Mouse (Mus musculus) midbrain, embryonic 12.5 days (tissue): Measurements from ENCODE around the gene Lime1. TPM values are rescaled to one million over a fixed set of nuclear protein-coding genes. Genes with fewer than 3 reads are reported as not detected.

Source experiments
- ATAC-seq: fragments of 200-750 bp; cut with Nextera tagmentation; 2 replicates; pipeline ENCODE4 v1.8.0; 2017; ENCODE audit warnings: low read depth, moderate TSS enrichment, moderate library complexity; ENCODE audit not compliant: low FRiP score
- H3K27ac ChIP-seq: fragments of 300-500 bp; sonication (generic); replicated peaks from 2 replicates; pipeline ENCODE4 v1.5.1; 2016; ENCODE audit warnings: mild to moderate bottlenecking
- H3K27me3 ChIP-seq: fragments of 300-500 bp; sonication (generic); 2 replicates; pipeline ENCODE4 v1.6.1; 2016; ENCODE audit warnings: mild to moderate bottlenecking
- H3K36me3 ChIP-seq: fragments of 300-500 bp; sonication (generic); 2 replicates; pipeline ENCODE4 v1.6.1; 2016
- H3K4me1 ChIP-seq: fragments of 300-500 bp; sonication (generic); 2 replicates; pipeline ENCODE4 v1.6.1; 2016
- H3K4me2 ChIP-seq: fragments of 300-500 bp; sonication (generic); replicated peaks from 2 replicates; pipeline ENCODE4 v1.6.1; 2016; ENCODE audit warnings: mild to moderate bottlenecking, moderate library complexity
- H3K4me3 ChIP-seq: fragments of 300-500 bp; sonication (generic); 2 replicates; pipeline ENCODE4 v1.5.1; 2016; ENCODE audit warnings: mild to moderate bottlenecking
- H3K9ac ChIP-seq: fragments of 300-500 bp; sonication (generic); replicated peaks from 2 replicates; pipeline ENCODE4 v1.6.1; 2016; ENCODE audit warnings: mild to moderate bottlenecking, moderate library complexity
- H3K9me3 ChIP-seq: fragments of 300-500 bp; sonication (generic); 2 replicates; pipeline ENCODE4 v1.6.1; 2016; ENCODE audit warnings: mild to moderate bottlenecking
- WGBS: fragments of 180-500 bp; shearing (Covaris S2); methylation state at CpG from one replicate; pipeline ENCODE4 v1.1.7; 2016; 5-methylcytosine and 5-hydroxymethylcytosine counted together
- polyA plus RNA-seq: library from polyadenylated mRNA; unstranded; fragments of >200 nt; fragmentation: Nextera tagmentation; extraction: Ambion mirVana; gene quantifications from 2 replicates; pipeline ENCODE4 v1.2.1, GENCODE M21; 2016

The Lime1 gene
- polyA plus RNA-seq, 1 experiment from 2014 or later, result 40.3 TPM

DNA sequence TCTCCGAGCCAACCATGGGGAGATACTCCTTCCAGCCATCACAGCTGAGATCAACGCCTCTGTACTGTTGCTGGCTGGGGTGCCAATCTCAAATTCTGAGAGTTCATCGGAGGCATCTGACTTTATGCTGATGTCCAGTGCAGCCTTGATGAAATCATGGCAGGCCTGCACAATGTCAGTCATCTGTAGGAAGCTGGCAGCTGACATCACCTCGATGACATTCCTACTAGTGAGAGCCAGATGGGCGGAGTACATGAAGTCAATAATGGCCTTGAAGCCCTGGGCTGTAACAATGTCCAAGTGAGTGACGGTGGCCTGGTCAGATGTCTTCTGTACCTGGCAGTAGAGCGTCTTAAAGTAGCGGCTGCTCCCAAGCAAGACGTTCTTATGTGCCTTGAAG, 44.0 kb downstream of the Lime1 start:
- Histone ChIP-seq H3K27ac (no peak overlapping the region), H3K4me3 (no peak overlapping the region), H3K27me3 (no peaks in the 10 kb centered on the region), H3K9ac (no peak overlapping the region), H3K4me2 (no peak overlapping the region), H3K4me1 (no peaks in the 10 kb centered on the region), H3K36me3 (peaks cover 25% of the 10 kb centered on the region), H3K9me3 (no peaks in the 10 kb centered on the region)
- no peak for ATAC-seq
- WGBS, result 93% methylated on average over 9 of the region's 9 CpGs

Other genes with a start within 250 kb of the Lime1 start
- 30.7 and 34.3 TPM in 2 replicates for gene Kcnq2, start 244.8 kb upstream of the Lime1 start, polyA plus RNA-seq
- 1.4 and 1.6 TPM in 2 replicates for gene Eef1a2, start 223.1 kb upstream of the Lime1 start, polyA plus RNA-seq
- 423 and 462 TPM in 2 replicates for gene Ppdpf, start 192.8 kb upstream of the Lime1 start, polyA plus RNA-seq
- not detected in 2 replicates for gene Ptk6, start 177.3 kb upstream of the Lime1 start, polyA plus RNA-seq
- 0.15 TPM in 1 of 2 replicates, not detected in the other for gene Srms, start 166.9 kb upstream of the Lime1 start, polyA plus RNA-seq
- 0.15 and 0.20 TPM in 2 replicates for gene Fndc11, start 160.1 kb upstream of the Lime1 start, polyA plus RNA-seq
- 0.48 and 0.55 TPM in 2 replicates for gene Helz2, start 138.1 kb upstream of the Lime1 start, polyA plus RNA-seq
- gene Gmeb2, start 92.0 kb upstream of the Lime1 start, polyA plus RNA-seq, result 23.4 and 23.9 TPM in 2 replicates
- 443 and 455 TPM in 2 replicates for gene Stmn3, start 65.6 kb upstream of the Lime1 start, polyA plus RNA-seq
- 54.2 and 55.3 TPM in 2 replicates for gene Rtel1, start 60.3 kb upstream of the Lime1 start, polyA plus RNA-seq
- gene Zgpat, start 15.2 kb upstream of the Lime1 start, polyA plus RNA-seq, result 69.4 and 75.0 TPM in 2 replicates
- 84.0 and 84.2 TPM in 2 replicates for gene Arfrp1, start 14.7 kb upstream of the Lime1 start, polyA plus RNA-seq
- gene Zbtb46, start 79.3 kb downstream of the Lime1 start, polyA plus RNA-seq, result 22.2 and 24.6 TPM in 2 replicates
- not detected in 2 replicates for gene Abhd16b, start 113.1 kb downstream of the Lime1 start, polyA plus RNA-seq
- gene Tpd52l2, start 117.1 kb downstream of the Lime1 start, polyA plus RNA-seq, result 122 and 135 TPM in 2 replicates
- 137 and 140 TPM in 2 replicates for gene Dnajc5, start 140.4 kb downstream of the Lime1 start, polyA plus RNA-seq
- 60.4 and 71.6 TPM in 2 replicates for gene Uckl1, start 204.8 kb downstream of the Lime1 start, polyA plus RNA-seq
- gene Prpf6, start 211.8 kb downstream of the Lime1 start, polyA plus RNA-seq, result 75.2 and 80.5 TPM in 2 replicates
- gene Zfp512b, start 212.7 kb downstream of the Lime1 start, polyA plus RNA-seq, result 71.9 and 85.5 TPM in 2 replicates
- 88.8 and 92.4 TPM in 2 replicates for gene Samd10, start 219.1 kb downstream of the Lime1 start, polyA plus RNA-seq